Mouse (Mus musculus) spleen, adult 2 months (tissue): Measurements from ENCODE around the gene Rgcc. TPM values are rescaled to one million over a fixed set of nuclear protein-coding genes. Genes with fewer than 3 reads are reported as not detected.

Source experiments
- DNase-seq, 2 experiments: peaks; one replicate each; pipeline versions ENCODE4 v3.0.0 to v3.0.0-alpha.2; 2012 to 2021; ENCODE audit warnings: low spot score in 2 of 2, low read depth in 1 of 2
- H3K27ac ChIP-seq: fragments of 200-500 bp; 2 replicates; pipeline ENCODE4 v1.5.1; 2012; ENCODE audit warnings: low read length, inconsistent platforms; ENCODE audit not compliant: insufficient read depth
- H3K27me3 ChIP-seq: fragments of 200-500 bp; 2 replicates; pipeline ENCODE4 v1.6.1; 2012; ENCODE audit warnings: mild to moderate bottlenecking, moderate library complexity, low read length, inconsistent platforms; ENCODE audit not compliant: control insufficient read depth, insufficient read depth
- H3K36me3 ChIP-seq: fragments of 200-500 bp; 2 replicates; pipeline ENCODE4 v1.6.1; 2012; ENCODE audit warnings: mild to moderate bottlenecking, low read length, inconsistent platforms; ENCODE audit not compliant: control insufficient read depth, insufficient read depth
- H3K4me1 ChIP-seq: fragments of 200-500 bp; 2 replicates; pipeline ENCODE4 v1.6.1; 2011; ENCODE audit warnings: inconsistent platforms; ENCODE audit not compliant: control insufficient read depth, insufficient read depth, insufficient read length
- H3K4me3 ChIP-seq: fragments of 200-500 bp; 2 replicates; pipeline ENCODE4 v1.5.1; 2011; ENCODE audit warnings: mild to moderate bottlenecking, inconsistent platforms; ENCODE audit not compliant: insufficient read depth, insufficient read length; ENCODE audit errors: extremely low read depth
- CTCF ChIP-seq: fragments of 200-500 bp; IDR thresholded peaks from 2 replicates; pipeline ENCODE4 v1.5.1; 2011; ENCODE audit warnings: mild to moderate bottlenecking, inconsistent platforms; ENCODE audit not compliant: insufficient read depth, insufficient read length, insufficient replicate concordance; ENCODE audit errors: extremely low read depth
- POLR2A ChIP-seq: fragments of 200-500 bp; IDR thresholded peaks from 2 replicates; pipeline ENCODE4 v1.6.1; 2011; ENCODE audit warnings: low read depth, low read length, inconsistent platforms
- WGBS: fragments of 180-500 bp; shearing (Covaris S2); methylation state at CpG from one replicate; pipeline ENCODE4 v1.1.7; 2018; 5-methylcytosine and 5-hydroxymethylcytosine counted together
- polyA plus RNA-seq: library from polyadenylated mRNA; depleted of rRNA; stranded (reverse); fragments of >200 nt; gene quantifications from 2 replicates; pipeline ENCODE4 v1.2.3, GENCODE M21; 2012

Rgcc gene
- polyA plus RNA-seq, 1 experiment, result 57.6 TPM

- no peak for TF ChIP-seq CTCF
- TF ChIP-seq POLR2A, result no peak
- no peak for DNase-seq
- no peak overlapping the region for H3K4me3 ChIP-seq
- no peaks in the 10 kb centered on the region for H3K36me3 ChIP-seq
- no peak overlapping the region for H3K27ac ChIP-seq
- 90% methylated on average over 1 of the region's 1 CpGs for WGBS
- no peaks in the 10 kb centered on the region for H3K27me3 ChIP-seq
- peaks cover 3% of the 10 kb centered on the region; the same call in 1 of the 2 replicates for H3K4me1 ChIP-seq
Measured at GRCm38 (mm10) chr14:79279494-79279893, 22.0 kb downstream of the Rgcc start.

- no peak overlapping the region for H3K4me3 ChIP-seq
- TF ChIP-seq CTCF (no peak), POLR2A (no peak)
Measured at GRCm38 (mm10) chr14:79278927-79279326, 22.5 kb downstream of the Rgcc start.

GRCm38 (mm10) chr14:79277922-79278321 is 23.5 kb downstream of the Rgcc start:
- Histone ChIP-seq H3K27ac (no peak overlapping the region), H3K36me3 (no peaks in the 10 kb centered on the region), H3K4me3 (no peak overlapping the region), H3K4me1 (peaks cover 3% of the 10 kb centered on the region; the same call in 1 of the 2 replicates), H3K27me3 (no peaks in the 10 kb centered on the region)
- no peak for DNase-seq
- TF ChIP-seq CTCF, result no peak
- no peak for TF ChIP-seq POLR2A
- 63% methylated on average over 7 of the region's 7 CpGs for WGBS

More at GRCm38 (mm10) chr14:79278927-79279326, 22.5 kb downstream of the Rgcc start:
- DNase-seq, result no peak
- no peaks in the 10 kb centered on the region for H3K27me3 ChIP-seq
- peaks cover 3% of the 10 kb centered on the region; the same call in 1 of the 2 replicates for H3K4me1 ChIP-seq
- 98% methylated on average over 4 of the region's 4 CpGs for WGBS
- H3K36me3 ChIP-seq, result no peaks in the 10 kb centered on the region
- H3K27ac ChIP-seq, result no peak overlapping the region

GRCm38 (mm10) chr14:79275870-79276395 is 25.5 kb downstream of the Rgcc start:
- no peak for TF ChIP-seq POLR2A
- no peak for TF ChIP-seq CTCF
- Histone ChIP-seq H3K36me3 (no peaks in the 10 kb centered on the region), H3K27me3 (no peaks in the 10 kb centered on the region), H3K27ac (no peak overlapping the region), H3K4me1 (peaks cover 3% of the 10 kb centered on the region; the same call in 1 of the 2 replicates), H3K4me3 (no peak overlapping the region)
- 92% methylated on average over 8 of the region's 8 CpGs for WGBS
- no peak for DNase-seq

- no peaks in the 10 kb centered on the region for H3K36me3 ChIP-seq
- H3K27ac ChIP-seq, result no peak overlapping the region
- no peak for DNase-seq
- peaks cover 3% of the 10 kb centered on the region; the same call in 1 of the 2 replicates for H3K4me1 ChIP-seq
- no peaks in the 10 kb centered on the region for H3K27me3 ChIP-seq
- TF ChIP-seq POLR2A (no peak), CTCF (no peak)
- WGBS, result 67% methylated on average over 3 of the region's 3 CpGs
- no peak overlapping the region for H3K4me3 ChIP-seq
Measured at GRCm38 (mm10) chr14:79275441-79275840, 26.0 kb downstream of the Rgcc start.

- DNase-seq, result no peak
- TF ChIP-seq CTCF (no peak), POLR2A (no peak)
- Histone ChIP-seq H3K36me3 (no peaks in the 10 kb centered on the region), H3K4me3 (no peak overlapping the region), H3K27me3 (no peaks in the 10 kb centered on the region), H3K27ac (no peak overlapping the region), H3K4me1 (no peaks in the 10 kb centered on the region)
- 63% methylated on average over 15 of the region's 15 CpGs for WGBS
Measured at GRCm38 (mm10) chr14:79273697-79274477, 27.6 kb downstream of the Rgcc start.

GRCm38 (mm10) chr14:79272991-79273390 is 28.5 kb downstream of the Rgcc start:
- Histone ChIP-seq H3K4me3 (no peak overlapping the region), H3K4me1 (peaks cover 3% of the 10 kb centered on the region; the same call in 1 of the 2 replicates), H3K27me3 (no peaks in the 10 kb centered on the region), H3K36me3 (no peaks in the 10 kb centered on the region), H3K27ac (no peak overlapping the region)
- no peak for TF ChIP-seq CTCF
- TF ChIP-seq POLR2A, result no peak
- WGBS, result 89% methylated on average over 9 of the region's 9 CpGs
- no peak for DNase-seq
